Mouse (Mus musculus): ENCODE measurements at regions not wholly inside any gene's neighbourhood (a gene's known extent, or its start where the extent isn't known, plus 50 kb on each side); places are given as distances from the start of the nearest gene placed in this dataset.
A peak's percentile ranks its signal among the peaks of the same experiment; 100 is the strongest.

- Histone ChIP-seq H3K79me2 (ENCODE audit: control insufficient read depth, insufficient read depth, low read length, poor library complexity) (no peaks in the 10 kb centered on the region), H3K4me1 (ENCODE audit: control insufficient read depth in 1 of 2, insufficient read depth in 2 of 2, low read length in 2 of 2) (peaks cover 17 to 42% of the 10 kb centered on the region in 2 experiments), H3K9ac (ENCODE audit: control insufficient read depth, low read depth, low read length, poor library complexity, severe bottlenecking) (no peak overlapping the region)
Observed at GRCm38 (mm10) chr8:126855056-126855609, 90.5 kb downstream of the Tomm20 start.

DNA sequence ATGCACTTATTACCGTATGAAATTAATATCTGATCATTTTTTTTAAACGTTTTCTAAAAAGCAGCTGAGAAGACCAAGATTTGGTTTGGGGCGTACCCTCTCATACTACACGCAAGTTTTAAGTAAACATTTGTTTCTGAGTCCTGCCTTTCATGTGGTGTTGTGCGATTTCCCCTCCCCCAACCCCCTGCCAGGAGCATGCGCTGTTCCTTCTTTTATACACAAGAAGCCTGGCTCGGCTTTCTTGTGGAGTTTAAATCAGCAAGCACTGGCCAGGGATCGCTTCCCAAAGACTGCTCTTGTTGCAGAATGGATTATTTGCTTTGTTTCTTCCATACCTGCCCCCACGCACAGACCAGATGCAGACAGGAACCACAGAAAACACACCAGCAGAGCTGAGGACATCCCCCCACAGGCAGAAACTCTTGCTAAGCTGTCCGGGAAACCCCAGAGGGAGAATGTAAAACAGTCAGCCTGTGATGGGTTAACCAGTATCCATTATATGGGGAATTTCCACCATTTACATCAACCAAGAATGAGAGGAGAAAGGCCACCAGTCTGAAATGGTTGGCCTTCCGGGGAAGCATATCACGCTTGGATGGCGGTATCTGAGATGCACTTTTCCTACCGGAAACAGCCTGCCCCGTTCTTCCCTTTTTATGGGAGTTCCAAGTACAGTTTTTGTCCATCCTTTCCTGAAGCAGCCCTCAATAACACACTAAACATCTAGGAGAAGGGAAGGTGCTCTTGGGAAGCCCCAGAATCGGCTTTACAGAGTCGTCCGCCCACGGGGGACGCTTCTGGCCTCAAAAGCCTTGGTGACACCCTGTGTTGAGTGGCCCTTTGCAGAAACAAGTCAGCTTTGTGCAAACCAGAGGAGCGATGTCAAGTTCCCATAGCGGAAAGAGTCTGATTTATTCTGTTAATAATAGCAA, 91.3 kb downstream of the Tomm20 start:
- Histone ChIP-seq H3K4me3 (ENCODE audit: control insufficient read depth in 1 of 2, insufficient read depth in 1 of 2, low read depth in 2 of 2, low read length in 2 of 2) (no peak overlapping the region), H3K79me2 (ENCODE audit: control insufficient read depth, insufficient read depth, low read length, poor library complexity) (no peaks in the 10 kb centered on the region), H3K27ac (ENCODE audit: control insufficient read depth, low read depth, low read length) (peak overlapping the region; percentile 35; the same call in 1 of the 2 replicates), H3K4me1 (ENCODE audit: control insufficient read depth in 1 of 2, insufficient read depth in 2 of 2, low read length in 2 of 2) (peaks cover 16 to 42% of the 10 kb centered on the region in 2 experiments), H3K9me3 (replicated peaks; ENCODE audit: insufficient read depth, low read length) (no peaks in the 10 kb centered on the region), H3K36me3 (ENCODE audit: control insufficient read depth in 1 of 2, insufficient read depth in 2 of 2, low read length in 2 of 2) (peaks cover 0 to 29% of the 10 kb centered on the region in 2 experiments; a peak in 2 of 4 replicates), H3K9ac (ENCODE audit: control insufficient read depth, low read depth, low read length, poor library complexity, severe bottlenecking) (no peak overlapping the region), H3K27me3 (ENCODE audit: control insufficient read depth in 1 of 2, insufficient read depth in 2 of 2, low read length in 2 of 2) (no peaks in the 10 kb centered on the region)
- DNase-seq (ENCODE audit: low read depth, low spot score) = no peak
- TF ChIP-seq MXI1 (IDR thresholded peaks at IDR 0.05; ENCODE audit: low read depth, low read length) (no peak), BHLHE40 (IDR thresholded peaks at IDR 0.05; ENCODE audit: borderline replicate concordance, low read depth, low read length) (no peak), POLR2AphosphoS2 (IDR thresholded peaks at IDR 0.05; ENCODE audit: low read length) (no peak), NRF1 (IDR thresholded peaks at IDR 0.05; ENCODE audit: insufficient read depth, low read depth, low read length, poor library complexity, severe bottlenecking) (no peak), ZMIZ1 (IDR thresholded peaks at IDR 0.05; ENCODE audit: low read depth, low read length) (no peak), CHD2 (IDR thresholded peaks at IDR 0.05; ENCODE audit: low read length) (no peak), SIN3A (IDR thresholded peaks at IDR 0.05; ENCODE audit: low read length) (no peak), MYC (IDR thresholded peaks at IDR 0.05; ENCODE audit: low read depth, low read length) (no peak), RCOR1 (IDR thresholded peaks at IDR 0.05; ENCODE audit: low read depth, low read length) (no peak), MAX (IDR thresholded peaks at IDR 0.05; ENCODE audit: low read length) (no peak), MAFK (IDR thresholded peaks at IDR 0.05; ENCODE audit: borderline replicate concordance, low read depth, low read length) (no peak), CTCF (IDR thresholded peaks at IDR 0.05 in 2 of 3, conservative IDR thresholded peaks at IDR 0.05 in 1 of 3; ENCODE audit: control insufficient read depth in 1 of 3, insufficient read depth in 1 of 3, low read depth in 2 of 3, low read length in 3 of 3, poor library complexity in 1 of 3, severe bottlenecking in 1 of 3) (no peak), EP300 (IDR thresholded peaks at IDR 0.05; ENCODE audit: low read depth in 1 of 2, low read length in 2 of 2) (no peak), ETS1 (IDR thresholded peaks at IDR 0.05; ENCODE audit: low read depth, low read length) (no peak), ZKSCAN1 (IDR thresholded peaks at IDR 0.05; ENCODE audit: low read depth, low read length) (no peak), TAL1 (IDR thresholded peaks at IDR 0.05; ENCODE audit: low read length) (no peak)

More at GRCm38 (mm10) chr8:126855056-126855609, 90.5 kb downstream of the Tomm20 start:
- Histone ChIP-seq H3K27ac (ENCODE audit: control insufficient read depth, low read depth, low read length) (peak overlapping the region; percentile 35; the same call in 1 of the 2 replicates), H3K4me3 (ENCODE audit: control insufficient read depth in 1 of 2, insufficient read depth in 1 of 2, low read depth in 2 of 2, low read length in 2 of 2) (no peak overlapping the region), H3K27me3 (ENCODE audit: control insufficient read depth in 1 of 2, insufficient read depth in 2 of 2, low read length in 2 of 2) (no peaks in the 10 kb centered on the region), H3K36me3 (ENCODE audit: control insufficient read depth in 1 of 2, insufficient read depth in 2 of 2, low read length in 2 of 2) (peaks cover 0 to 28% of the 10 kb centered on the region in 2 experiments; a peak in 2 of 4 replicates), H3K9me3 (replicated peaks; ENCODE audit: insufficient read depth, low read length) (no peaks in the 10 kb centered on the region)
- TF ChIP-seq GATA1 (IDR thresholded peaks at IDR 0.05; ENCODE audit: low read depth, low read length) (peak; percentile 56), GABPA (IDR thresholded peaks at IDR 0.05; ENCODE audit: low read depth, low read length) (no peak), EP300 (IDR thresholded peaks at IDR 0.05; ENCODE audit: low read depth in 1 of 2, low read length in 2 of 2) (peak in 1 of 2 experiments; percentile 13; a peak in 1 of 4 replicates), ETS1 (IDR thresholded peaks at IDR 0.05; ENCODE audit: low read depth, low read length) (peak; percentile 19; the same call in 1 of the 2 replicates), POLR2AphosphoS5 (IDR thresholded peaks at IDR 0.05; ENCODE audit: borderline replicate concordance, low read depth, low read length) (no peak), ZNF384 (IDR thresholded peaks at IDR 0.05; ENCODE audit: low read depth, low read length) (peak; percentile 97), MAX (IDR thresholded peaks at IDR 0.05; ENCODE audit: low read length) (no peak), POLR2AphosphoS2 (IDR thresholded peaks at IDR 0.05; ENCODE audit: low read length) (no peak)
- no peak for DNase-seq (ENCODE audit: low read depth, low spot score)
